ENCODE assay signal across 9 mouse cellular contexts in the genomic region with DNA sequence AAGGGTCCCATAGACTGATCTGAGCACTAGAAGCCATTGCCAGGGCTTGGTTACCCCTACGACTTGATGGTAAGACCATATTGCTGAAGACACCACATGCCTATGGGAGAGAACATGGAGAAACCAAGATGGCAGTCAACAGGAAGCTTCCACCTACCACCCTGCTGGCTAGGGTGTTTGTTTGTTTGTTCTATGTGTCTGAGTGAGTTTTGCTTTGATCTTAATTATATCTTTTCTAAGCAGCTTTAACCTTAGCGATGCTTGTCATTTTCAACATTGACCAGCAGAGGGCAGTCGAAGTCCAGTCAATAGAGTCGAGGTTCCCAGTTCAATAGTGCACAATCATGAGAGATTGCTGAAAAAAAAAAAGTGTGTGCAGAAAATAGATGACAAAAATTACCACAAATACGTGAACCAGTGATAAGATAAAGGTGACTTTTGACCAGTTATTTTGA. TPM values are rescaled to one million over a fixed set of nuclear protein-coding genes. Genes with fewer than 3 reads are reported as not detected.
DNase-seq lines count a peak whose midpoint lies in the region; ATAC-seq and TF ChIP-seq lines count a peak whose summit lies in the region.
"Had no signal": no experiment of that assay in that cellular context is flagged by ENCODE, and none has a peak within 500 bp of the region (broad histone marks: within the 10 kb centered on the region; RNA-seq: fewer than 3 reads in every experiment).

No protein-coding gene starts in this region.

- H3K9ac ChIP-seq in lung, embryonic 14.5 days: no peak overlapping the region
- H3K9ac ChIP-seq in embryonic facial prominence, embryonic 11.5 days (replicated peaks; ENCODE audit: low read length): no peak overlapping the region
- no peak overlapping the region for H3K9ac ChIP-seq in kidney, embryonic 15.5 days
- no peak overlapping the region for H3K9ac ChIP-seq in heart, embryonic 11.5 days (ENCODE audit: low read depth, low read length)
- H3K9ac ChIP-seq: limb, embryonic 15.5 days had no signal

- no peak overlapping the region for H3K4me3 ChIP-seq in lung, embryonic 14.5 days (ENCODE audit: low read depth, low read length)
- no peak overlapping the region for H3K4me3 ChIP-seq in embryonic facial prominence, embryonic 11.5 days (ENCODE audit: low read depth, low read length)
- H3K4me3 ChIP-seq in kidney, embryonic 15.5 days (replicated peaks): no peak overlapping the region
- H3K4me3 ChIP-seq in heart, embryonic 11.5 days (ENCODE audit: low read depth, low read length): no peak overlapping the region
- H3K4me3 ChIP-seq: limb, embryonic 15.5 days had no signal

- H3K27me3 ChIP-seq in lung, embryonic 14.5 days (ENCODE audit: insufficient read depth, low read length): no peaks in the 10 kb centered on the region
- H3K27me3 ChIP-seq in embryonic facial prominence, embryonic 11.5 days (ENCODE audit: control insufficient read depth, insufficient read depth, low read length): no peaks in the 10 kb centered on the region
- no peaks in the 10 kb centered on the region for H3K27me3 ChIP-seq in kidney, embryonic 15.5 days
- no peaks in the 10 kb centered on the region for H3K27me3 ChIP-seq in heart, embryonic 11.5 days (ENCODE audit: control insufficient read depth, insufficient read depth, low read length)
- H3K27me3 ChIP-seq: limb, embryonic 15.5 days had no signal

- H3K4me1 ChIP-seq in lung, embryonic 14.5 days (ENCODE audit: insufficient read depth): no peaks in the 10 kb centered on the region
- no peaks in the 10 kb centered on the region for H3K4me1 ChIP-seq in embryonic facial prominence, embryonic 11.5 days (ENCODE audit: control insufficient read depth, insufficient read depth, low read length)
- H3K4me1 ChIP-seq in kidney, embryonic 15.5 days: no peaks in the 10 kb centered on the region
- H3K4me1 ChIP-seq in heart, embryonic 11.5 days (ENCODE audit: control insufficient read depth, insufficient read depth, low read length): no peaks in the 10 kb centered on the region
- H3K4me1 ChIP-seq: limb, embryonic 15.5 days had no signal

- no peaks in the 10 kb centered on the region for H3K9me3 ChIP-seq in lung, embryonic 14.5 days (ENCODE audit: low read depth, low read length)
- no peaks in the 10 kb centered on the region for H3K9me3 ChIP-seq in embryonic facial prominence, embryonic 11.5 days (replicated peaks; ENCODE audit: control insufficient read depth, low read length)
- no peaks in the 10 kb centered on the region for H3K9me3 ChIP-seq in kidney, embryonic 15.5 days (replicated peaks)
- no peaks in the 10 kb centered on the region for H3K9me3 ChIP-seq in heart, embryonic 11.5 days (replicated peaks; ENCODE audit: control insufficient read depth, low read length)
- H3K9me3 ChIP-seq: limb, embryonic 15.5 days had no signal

- peak; percentile 54 for ATAC-seq in lung, embryonic 14.5 days (ENCODE audit: insufficient read depth)
- ATAC-seq in embryonic facial prominence, embryonic 11.5 days (replicated peaks; ENCODE audit: insufficient number of reproducible peaks, low FRiP score, low TSS enrichment, low read depth): 0 out of 2 replicates have a peak, but pooled peaks have one; percentile 36
- 0 out of 2 replicates have a peak, but pooled peaks have one; percentile 9 for ATAC-seq in kidney, embryonic 15.5 days (replicated peaks; ENCODE audit: low FRiP score)
- peak; percentile 36; the same call in 1 of the 2 replicates for ATAC-seq in monocyte, adult 5-6 weeks (replicated peaks; ENCODE audit: insufficient number of reproducible peaks, low FRiP score, low TSS enrichment, poor library complexity, severe bottlenecking)
- ATAC-seq in heart, embryonic 11.5 days (replicated peaks; ENCODE audit: insufficient number of reproducible peaks, low FRiP score, low TSS enrichment): no peak

- no peaks in the 10 kb centered on the region for H3K36me3 ChIP-seq in lung, embryonic 14.5 days (ENCODE audit: insufficient read depth)
- H3K36me3 ChIP-seq in embryonic facial prominence, embryonic 11.5 days (replicated peaks; ENCODE audit: control insufficient read depth, insufficient read depth, low read depth, low read length): no peaks in the 10 kb centered on the region
- no peaks in the 10 kb centered on the region for H3K36me3 ChIP-seq in kidney, embryonic 15.5 days
- no peaks in the 10 kb centered on the region for H3K36me3 ChIP-seq in heart, embryonic 11.5 days (ENCODE audit: control insufficient read depth, insufficient read depth, low read length)
- H3K36me3 ChIP-seq: limb, embryonic 15.5 days had no signal

- peak; percentile 90 for DNase-seq in lung, embryonic 14.5 days
- no peak for DNase-seq in lung, adult 18-20 months
- peak; percentile 33 for DNase-seq in T-cell, adult 2 months (ENCODE audit: low spot score)
- DNase-seq in embryonic facial prominence, embryonic 11.5 days (ENCODE audit: low spot score): peak; percentile 83
- no peak for DNase-seq in urinary bladder, adult 18-20 months (ENCODE audit: low spot score in 2 of 2)

- no peak overlapping the region for H3K4me2 ChIP-seq in lung, embryonic 14.5 days
- no peak overlapping the region for H3K4me2 ChIP-seq in embryonic facial prominence, embryonic 11.5 days (ENCODE audit: low read depth, low read length)
- no peak overlapping the region for H3K4me2 ChIP-seq in kidney, embryonic 15.5 days
- no peak overlapping the region for H3K4me2 ChIP-seq in heart, embryonic 11.5 days
- H3K4me2 ChIP-seq: limb, embryonic 15.5 days had no signal

- H3K27ac ChIP-seq in lung, embryonic 14.5 days (ENCODE audit: low read depth): no peak overlapping the region
- H3K27ac ChIP-seq in embryonic facial prominence, embryonic 11.5 days (replicated peaks; ENCODE audit: low read depth, low read length): no peak overlapping the region
- H3K27ac ChIP-seq in kidney, embryonic 15.5 days: no peak overlapping the region
- no peak overlapping the region for H3K27ac ChIP-seq in heart, embryonic 11.5 days (ENCODE audit: low read depth, low read length)
- H3K27ac ChIP-seq: limb, embryonic 15.5 days had no signal

- 18% methylated on average over 5 of the region's 5 CpGs for WGBS in lung, embryonic 14.5 days
- WGBS in embryonic facial prominence, embryonic 11.5 days: 20% methylated on average over 5 of the region's 5 CpGs
- 21% methylated on average over 5 of the region's 5 CpGs for WGBS in kidney, embryonic 15.5 days
- WGBS in heart, embryonic 11.5 days (ENCODE audit: insufficient replicate concordance): 21% methylated on average over 5 of the region's 5 CpGs

- peak; percentile 82 for TF ChIP-seq CTCF in lung, embryonic 14.5 days (IDR thresholded peaks at IDR 0.05; ENCODE audit: low read depth)

RNA-seq across cellular contexts. Expression of gene Plk2, which starts 12.4 kb away (rescaled TPM):
- 265 and 268 TPM in 2 replicates for polyA plus RNA-seq in lung, embryonic 14.5 days (2014; fragmentation: Nextera tagmentation; extraction: Ambion mirVana)
- polyA plus RNA-seq in embryonic facial prominence, embryonic 11.5 days (2014; fragmentation: Nextera tagmentation; extraction: Ambion mirVana): 152 and 155 TPM in 2 replicates
- 83.9 and 89.1 TPM in 2 replicates for polyA plus RNA-seq in kidney, embryonic 15.5 days (2015; fragmentation: Nextera tagmentation; extraction: Ambion mirVana)
- 76.3 to 137 TPM (median 92.8 TPM) in 3 replicates for total RNA-seq in monocyte, adult 5-6 weeks (2017)
- 122 and 146 TPM in 2 replicates for polyA plus RNA-seq in heart, embryonic 11.5 days (2014; fragmentation: Nextera tagmentation; extraction: Ambion mirVana)

RNA-seq across cellular contexts. Expression of gene Gapt, which starts 25.5 kb away (rescaled TPM):
- polyA plus RNA-seq in lung, embryonic 14.5 days (2014; fragmentation: Nextera tagmentation; extraction: Ambion mirVana): 0.47 and 0.53 TPM in 2 replicates
- 0.36 and 0.40 TPM in 2 replicates for polyA plus RNA-seq in embryonic facial prominence, embryonic 11.5 days (2014; fragmentation: Nextera tagmentation; extraction: Ambion mirVana)
- polyA plus RNA-seq in kidney, embryonic 15.5 days (2015; fragmentation: Nextera tagmentation; extraction: Ambion mirVana): 0.21 and 0.38 TPM in 2 replicates
- 4.9 to 12.7 TPM (median 12.1 TPM) in 3 replicates for total RNA-seq in monocyte, adult 5-6 weeks (2017)
- 0.10 and 0.14 TPM in 2 replicates for polyA plus RNA-seq in heart, embryonic 11.5 days (2014; fragmentation: Nextera tagmentation; extraction: Ambion mirVana)

Comparison
In these comparisons a context has a peak if more than half of its experiments do, and no peak if none do; other contexts are left out.
1. DNase-seq: peak in lung, embryonic 14.5 days (single experiment), T-cell, adult 2 months (single experiment) and embryonic facial prominence, embryonic 11.5 days (single experiment); none in lung, adult 18-20 months (0 of 2) and urinary bladder, adult 18-20 months (0 of 2).